Mouse (Mus musculus): ENCODE results near the gene Dpep3. TPM values are rescaled to one million over a fixed set of nuclear protein-coding genes. Genes with fewer than 3 reads are reported as not detected.

Dpep3 gene
- not detected for polyA plus RNA-seq (2014; fragmentation: Illumina TruSeq; extraction: RNeasy Lipid Tissue Mini Kit (QIAGEN cat#74804); ENCODE audit: low replicate concordance)

DNA sequence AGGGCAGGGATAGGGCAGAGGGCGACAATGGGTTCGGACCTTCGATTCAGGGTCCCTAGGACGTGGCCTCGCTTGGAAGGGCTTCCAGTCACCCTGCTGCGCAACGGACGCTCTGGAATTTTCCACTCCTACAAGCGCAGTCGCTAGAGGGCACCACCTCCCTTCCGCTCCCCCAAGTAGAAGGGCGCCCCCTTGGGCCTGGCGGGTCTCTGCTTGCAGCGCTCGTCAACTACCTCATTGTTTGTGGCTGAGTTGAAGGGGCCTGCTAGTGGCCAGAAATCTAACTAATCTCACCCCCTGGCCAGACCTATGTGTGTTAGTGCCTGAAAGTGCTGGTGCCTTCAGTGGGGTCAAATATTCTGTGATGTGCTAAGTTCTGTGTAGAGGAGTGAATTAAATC is at the start of gene Dpep3:
TSS of gene Dpep3 (minus strand) at position 105 of the 400 bp plus-strand sequence.

GRCm38 (mm10) chr8:106011643-106011986 is 32.4 kb upstream of the Dpep3 start, which contains the start of gene Ddx28:
Ddx28 (minus strand) TSS chr8:106011882.

DNA sequence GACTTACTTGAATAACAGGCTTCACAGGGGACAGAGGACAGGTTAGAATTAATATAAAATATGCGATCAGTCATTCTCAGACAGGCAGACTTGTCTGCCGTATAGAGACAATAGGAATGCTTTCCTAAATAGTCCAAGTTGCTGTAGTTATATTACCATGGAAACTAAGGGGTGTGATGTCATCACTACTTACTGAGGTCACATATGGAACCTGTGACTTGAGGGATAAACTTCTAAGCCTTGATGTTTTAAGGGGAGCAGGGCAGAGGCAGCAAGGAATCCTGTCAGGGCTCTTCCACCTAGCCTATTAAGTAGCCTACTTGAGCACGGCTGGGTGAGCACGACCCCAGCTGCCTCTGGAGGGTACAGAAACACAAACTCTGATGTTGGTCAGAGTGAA is 26.6 kb upstream of the Dpep3 start, which contains the start of gene Dpep2nb:
TSS of gene Dpep2nb (minus strand) at position 101 of the 400 bp plus-strand sequence.

GRCm38 (mm10) chr8:105990856-105991387 is 11.7 kb upstream of the Dpep3 start, which contains the start of gene Dus2:
Dus2 (plus strand) TSS chr8:105991337.

DNA sequence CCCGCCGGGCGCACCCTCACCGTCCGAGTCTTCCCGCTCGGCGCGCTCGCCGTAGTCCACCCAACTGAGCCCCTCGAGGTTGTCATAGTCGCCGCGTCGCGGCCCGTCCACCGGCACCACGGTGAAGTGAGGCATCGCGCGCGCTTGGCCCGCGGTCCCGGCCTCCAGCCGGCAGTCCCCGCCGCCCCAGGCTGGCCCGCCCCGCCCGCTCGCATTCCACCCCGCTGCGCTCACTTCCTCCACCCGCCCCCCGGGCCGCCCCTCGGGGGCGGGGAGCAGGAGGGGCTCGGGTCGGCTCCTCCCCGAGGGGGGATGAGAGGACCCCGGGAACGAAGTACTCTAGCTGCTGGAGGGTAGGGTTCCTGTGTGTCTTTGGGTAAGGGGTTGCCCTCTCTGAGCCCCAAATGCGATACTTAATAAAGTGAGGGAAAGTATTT is 13.3 kb downstream of the Dpep3 start, which contains the start of gene Slc12a4:
TSS of gene Slc12a4 (minus strand) at position 193 of the 437 bp plus-strand sequence.

GRCm38 (mm10) chr8:105943321-105943739 is 35.9 kb downstream of the Dpep3 start, which contains the start of gene Lcat:
Lcat (minus strand) TSS chr8:105943382.

DNA sequence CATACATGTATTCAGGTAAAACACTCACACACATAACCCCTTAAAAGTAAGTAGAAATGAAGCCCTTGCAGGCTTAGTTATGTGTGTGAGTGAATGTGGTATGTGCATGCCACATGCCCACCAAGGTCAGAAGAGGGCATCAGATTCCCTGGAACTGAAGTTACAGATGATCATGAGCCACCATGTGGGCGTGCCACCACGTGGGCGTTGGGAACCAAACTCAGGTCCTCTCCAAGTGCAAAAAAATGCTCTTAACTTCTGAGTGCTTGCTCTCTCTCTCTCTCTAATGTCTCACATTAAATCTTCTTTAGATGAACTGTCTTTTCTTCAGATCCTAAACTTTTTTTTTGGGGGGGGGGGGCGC is 40.9 kb downstream of the Dpep3 start, which contains the start of gene Psmb10:
TSS of gene Psmb10 (minus strand) at position 139 of the 364 bp plus-strand sequence.

GRCm38 (mm10) chr8:105933762-105934161 is 45.5 kb downstream of the Dpep3 start, which contains the start of gene Ctrl:
Ctrl (minus strand) TSS chr8:105933862.

Other genes starting within 250 kb of the Dpep3 start
- 0.22 TPM for gene Gfod2, start 220.8 kb downstream of the Dpep3 start, polyA plus RNA-seq (2014; fragmentation: Illumina TruSeq; extraction: RNeasy Lipid Tissue Mini Kit (QIAGEN cat#74804); ENCODE audit: low replicate concordance)
- gene Ranbp10, start 152.1 kb downstream of the Dpep3 start, polyA plus RNA-seq (2014; fragmentation: Illumina TruSeq; extraction: RNeasy Lipid Tissue Mini Kit (QIAGEN cat#74804); ENCODE audit: low replicate concordance), result 3.2 TPM
- not detected for gene Tsnaxip1, start 151.7 kb downstream of the Dpep3 start, polyA plus RNA-seq (2014; fragmentation: Illumina TruSeq; extraction: RNeasy Lipid Tissue Mini Kit (QIAGEN cat#74804); ENCODE audit: low replicate concordance)
- gene Cenpt, start 126.2 kb downstream of the Dpep3 start, polyA plus RNA-seq (2014; fragmentation: Illumina TruSeq; extraction: RNeasy Lipid Tissue Mini Kit (QIAGEN cat#74804); ENCODE audit: low replicate concordance), result 1.1 TPM
- 4.3 TPM for gene Thap11, start 124.3 kb downstream of the Dpep3 start, polyA plus RNA-seq (2014; fragmentation: Illumina TruSeq; extraction: RNeasy Lipid Tissue Mini Kit (QIAGEN cat#74804); ENCODE audit: low replicate concordance)
- 40.2 TPM for gene Nutf2, start 118.8 kb downstream of the Dpep3 start, polyA plus RNA-seq (2014; fragmentation: Illumina TruSeq; extraction: RNeasy Lipid Tissue Mini Kit (QIAGEN cat#74804); ENCODE audit: low replicate concordance)
- gene Edc4, start 98.5 kb downstream of the Dpep3 start, polyA plus RNA-seq (2014; fragmentation: Illumina TruSeq; extraction: RNeasy Lipid Tissue Mini Kit (QIAGEN cat#74804); ENCODE audit: low replicate concordance), result 1.5 TPM
- gene Nrn1l, start 85.9 kb downstream of the Dpep3 start, polyA plus RNA-seq (2014; fragmentation: Illumina TruSeq; extraction: RNeasy Lipid Tissue Mini Kit (QIAGEN cat#74804); ENCODE audit: low replicate concordance), result not detected
- 0.52 TPM for gene Pskh1, start 79.0 kb downstream of the Dpep3 start, polyA plus RNA-seq (2014; fragmentation: Illumina TruSeq; extraction: RNeasy Lipid Tissue Mini Kit (QIAGEN cat#74804); ENCODE audit: low replicate concordance)
- gene Ctrl, start 45.6 kb downstream of the Dpep3 start, polyA plus RNA-seq (2014; fragmentation: Illumina TruSeq; extraction: RNeasy Lipid Tissue Mini Kit (QIAGEN cat#74804); ENCODE audit: low replicate concordance), result 24.9 TPM
- 1.7 TPM for gene Psmb10, start 41.0 kb downstream of the Dpep3 start, polyA plus RNA-seq (2014; fragmentation: Illumina TruSeq; extraction: RNeasy Lipid Tissue Mini Kit (QIAGEN cat#74804); ENCODE audit: low replicate concordance)
- gene Lcat, start 36.0 kb downstream of the Dpep3 start, polyA plus RNA-seq (2014; fragmentation: Illumina TruSeq; extraction: RNeasy Lipid Tissue Mini Kit (QIAGEN cat#74804); ENCODE audit: low replicate concordance), result not detected
- gene Slc12a4, start 13.3 kb downstream of the Dpep3 start, polyA plus RNA-seq (2014; fragmentation: Illumina TruSeq; extraction: RNeasy Lipid Tissue Mini Kit (QIAGEN cat#74804); ENCODE audit: low replicate concordance), result 0.26 TPM
- gene Dus2, start 11.9 kb upstream of the Dpep3 start, polyA plus RNA-seq (2014; fragmentation: Illumina TruSeq; extraction: RNeasy Lipid Tissue Mini Kit (QIAGEN cat#74804); ENCODE audit: low replicate concordance), result 1.3 TPM
- not detected for gene Dpep2nb, start 26.5 kb upstream of the Dpep3 start, polyA plus RNA-seq (2014; fragmentation: Illumina TruSeq; extraction: RNeasy Lipid Tissue Mini Kit (QIAGEN cat#74804); ENCODE audit: low replicate concordance)
- 1.4 TPM for gene Ddx28, start 32.5 kb upstream of the Dpep3 start, polyA plus RNA-seq (2014; fragmentation: Illumina TruSeq; extraction: RNeasy Lipid Tissue Mini Kit (QIAGEN cat#74804); ENCODE audit: low replicate concordance)
- gene Nfatc3, start 79.4 kb upstream of the Dpep3 start, polyA plus RNA-seq (2014; fragmentation: Illumina TruSeq; extraction: RNeasy Lipid Tissue Mini Kit (QIAGEN cat#74804); ENCODE audit: low replicate concordance), result 75.6 TPM
- gene Esrp2, start 157.5 kb upstream of the Dpep3 start, polyA plus RNA-seq (2014; fragmentation: Illumina TruSeq; extraction: RNeasy Lipid Tissue Mini Kit (QIAGEN cat#74804); ENCODE audit: low replicate concordance), result 5.4 TPM
- gene Pla2g15, start 171.0 kb upstream of the Dpep3 start, polyA plus RNA-seq (2014; fragmentation: Illumina TruSeq; extraction: RNeasy Lipid Tissue Mini Kit (QIAGEN cat#74804); ENCODE audit: low replicate concordance), result 0.82 TPM
- 3.3 TPM for gene Slc7a6, start 189.4 kb upstream of the Dpep3 start, polyA plus RNA-seq (2014; fragmentation: Illumina TruSeq; extraction: RNeasy Lipid Tissue Mini Kit (QIAGEN cat#74804); ENCODE audit: low replicate concordance)
- gene Slc7a6os, start 231.5 kb upstream of the Dpep3 start, polyA plus RNA-seq (2014; fragmentation: Illumina TruSeq; extraction: RNeasy Lipid Tissue Mini Kit (QIAGEN cat#74804); ENCODE audit: low replicate concordance), result 41.1 TPM
- gene Prmt7, start 231.5 kb upstream of the Dpep3 start, polyA plus RNA-seq (2014; fragmentation: Illumina TruSeq; extraction: RNeasy Lipid Tissue Mini Kit (QIAGEN cat#74804); ENCODE audit: low replicate concordance), result 2.0 TPM